Mouse (Mus musculus) MEL (cell line): ENCODE data around the gene Bicd2. TPM values are rescaled to one million over a fixed set of nuclear protein-coding genes. Genes with fewer than 3 reads are reported as not detected.

Experiments used
- DNase-seq: peaks from one replicate; pipeline ENCODE4 v3.0.0; 2011; ENCODE audit warnings: low read depth, low spot score
- H3K27ac ChIP-seq: 2 replicates; pipeline ENCODE4 v1.5.1; 2012; ENCODE audit warnings: low read depth, mild to moderate bottlenecking, control low read depth, low read length, moderate library complexity; ENCODE audit not compliant: control insufficient read depth
- H3K27me3 ChIP-seq, 2 experiments: fragments of 150-350 bp in 1 of 2; sonication (generic) in 1 of 2; 2 replicates each; pipeline ENCODE4 v1.6.1; 2012; ENCODE audit warnings: low read length in 2 of 2, mild to moderate bottlenecking in 2 of 2, improper control_type of control experiment in 1 of 2, moderate library complexity in 1 of 2; ENCODE audit not compliant: insufficient read depth in 2 of 2, control insufficient read depth in 1 of 2
- H3K36me3 ChIP-seq, 2 experiments: 2 replicates each; pipeline ENCODE4 v1.6.1; 2012 to 2014; ENCODE audit warnings: low read length in 2 of 2, improper control_type of control experiment in 1 of 2, inconsistent platforms in 1 of 2, mild to moderate bottlenecking in 1 of 2; ENCODE audit not compliant: insufficient read depth in 2 of 2, control insufficient read depth in 1 of 2
- H3K4me1 ChIP-seq, 2 experiments: fragments of 150-350 bp in 1 of 2; sonication (generic) in 1 of 2; 2 replicates each; pipeline ENCODE4 v1.6.1; 2012; ENCODE audit warnings: low read length in 2 of 2, improper control_type of control experiment in 1 of 2, mild to moderate bottlenecking in 1 of 2; ENCODE audit not compliant: insufficient read depth in 2 of 2, control insufficient read depth in 1 of 2
- H3K4me3 ChIP-seq, 2 experiments: fragments of 150-350 bp in 1 of 2; sonication (generic) in 1 of 2; 2 replicates each; pipeline ENCODE4 v1.5.1; 2012; ENCODE audit warnings: low read depth in 2 of 2, low read length in 2 of 2, mild to moderate bottlenecking in 2 of 2, moderate library complexity in 2 of 2, control low read depth in 1 of 2, improper control_type of control experiment in 1 of 2; ENCODE audit not compliant: control insufficient read depth in 1 of 2, insufficient read depth in 1 of 2
- H3K79me2 ChIP-seq: 2 replicates; pipeline ENCODE4 v1.6.1; 2012; ENCODE audit warnings: mild to moderate bottlenecking, low read length, moderate library complexity; ENCODE audit not compliant: control insufficient read depth, poor library complexity, insufficient read depth
- H3K9ac ChIP-seq: 2 replicates; pipeline ENCODE4 v1.6.1; 2012; ENCODE audit warnings: low read depth, mild to moderate bottlenecking, control low read depth, low read length, moderate library complexity; ENCODE audit not compliant: control insufficient read depth, poor library complexity, severe bottlenecking
- H3K9me3 ChIP-seq: fragments of 150-350 bp; sonication (generic); replicated peaks from 2 replicates; pipeline ENCODE4 v1.6.1; 2012; ENCODE audit warnings: mild to moderate bottlenecking, low read length, improper control_type of control experiment, moderate library complexity; ENCODE audit not compliant: insufficient read depth
- BHLHE40 ChIP-seq: IDR thresholded peaks from 2 replicates; pipeline ENCODE4 v1.6.1; 2012; ENCODE audit warnings: low read depth, mild to moderate bottlenecking, inconsistent platforms, low read length, improper control_type of control experiment, borderline replicate concordance
- CHD1 ChIP-seq: IDR thresholded peaks from 2 replicates; pipeline ENCODE4 v1.6.1; 2012; ENCODE audit warnings: low read depth, mild to moderate bottlenecking, inconsistent platforms, low read length, improper control_type of control experiment
- CTCF ChIP-seq, 3 experiments: IDR thresholded peaks in 2 of 3; conservative IDR thresholded peaks in 1 of 3; 2 replicates each; pipeline ENCODE4 v1.5.1; 2011 to 2012; ENCODE audit warnings: low read length in 3 of 3, low read depth in 2 of 3, mild to moderate bottlenecking in 2 of 3, improper control_type of control experiment in 1 of 3, inconsistent platforms in 1 of 3, mixed read lengths in 1 of 3, moderate library complexity in 1 of 3; ENCODE audit not compliant: control insufficient read depth in 1 of 3, insufficient read depth in 1 of 3, poor library complexity in 1 of 3, severe bottlenecking in 1 of 3
- E2F4 ChIP-seq: IDR thresholded peaks from 2 replicates; pipeline ENCODE4 v1.6.1; 2011; ENCODE audit warnings: low read depth, low read length, improper control_type of control experiment, borderline replicate concordance
- ELF1 ChIP-seq: IDR thresholded peaks from 2 replicates; pipeline ENCODE4 v1.6.1; 2014; ENCODE audit warnings: low read depth, mild to moderate bottlenecking, inconsistent platforms, low read length, improper control_type of control experiment, moderate library complexity
- EP300 ChIP-seq, 2 experiments: IDR thresholded peaks; 2 replicates each; pipeline ENCODE4 v1.6.1; 2011; ENCODE audit warnings: improper control_type of control experiment in 2 of 2, low read length in 2 of 2, low read depth in 1 of 2, mild to moderate bottlenecking in 1 of 2
- ETS1 ChIP-seq: IDR thresholded peaks from 2 replicates; pipeline ENCODE4 v1.6.1; 2012; ENCODE audit warnings: low read depth, mild to moderate bottlenecking, inconsistent platforms, low read length, improper control_type of control experiment, moderate library complexity
- GABPA ChIP-seq: IDR thresholded peaks from 2 replicates; pipeline ENCODE4 v1.6.1; 2012; ENCODE audit warnings: low read depth, mild to moderate bottlenecking, inconsistent platforms, low read length, improper control_type of control experiment, moderate library complexity
- GATA1 ChIP-seq: IDR thresholded peaks from 2 replicates; pipeline ENCODE4 v1.6.1; 2011; ENCODE audit warnings: low read depth, low read length, improper control_type of control experiment
- HCFC1 ChIP-seq: IDR thresholded peaks from 2 replicates; pipeline ENCODE4 v1.6.1; 2012; ENCODE audit warnings: low read depth, mild to moderate bottlenecking, inconsistent platforms, low read length, improper control_type of control experiment, moderate library complexity
- MAX ChIP-seq: IDR thresholded peaks from 2 replicates; pipeline ENCODE4 v1.6.1; 2011; ENCODE audit warnings: low read length, improper control_type of control experiment
- MEF2A ChIP-seq: IDR thresholded peaks from 2 replicates; pipeline ENCODE4 v1.6.1; 2014; ENCODE audit warnings: low read depth, mild to moderate bottlenecking, inconsistent platforms, low read length, improper control_type of control experiment; ENCODE audit not compliant: poor library complexity, insufficient replicate concordance, severe bottlenecking; ENCODE audit errors: extremely low read depth
- MXI1 ChIP-seq: IDR thresholded peaks from 2 replicates; pipeline ENCODE4 v1.6.1; 2011; ENCODE audit warnings: mild to moderate bottlenecking, low read depth, low read length, improper control_type of control experiment
- MYB ChIP-seq: IDR thresholded peaks from 2 replicates; pipeline ENCODE4 v1.6.1; 2011; ENCODE audit warnings: mild to moderate bottlenecking, low read depth, low read length, improper control_type of control experiment
- MYC ChIP-seq: IDR thresholded peaks from 2 replicates; pipeline ENCODE4 v1.6.1; 2011; ENCODE audit warnings: low read depth, mild to moderate bottlenecking, low read length, improper control_type of control experiment, moderate library complexity
- NELFE ChIP-seq: IDR thresholded peaks from 2 replicates; pipeline ENCODE4 v1.6.1; 2011; ENCODE audit warnings: low read depth, low read length, improper control_type of control experiment
- NRF1 ChIP-seq: IDR thresholded peaks from 2 replicates; pipeline ENCODE4 v1.6.1; 2014; ENCODE audit warnings: low read depth, mild to moderate bottlenecking, inconsistent platforms, low read length, improper control_type of control experiment, moderate library complexity; ENCODE audit not compliant: poor library complexity, insufficient read depth, severe bottlenecking
- POLR2A ChIP-seq, 2 experiments: IDR thresholded peaks; 2 replicates each; pipeline ENCODE4 v1.6.1; 2011 to 2012; ENCODE audit warnings: low read length in 2 of 2, mild to moderate bottlenecking in 2 of 2, control low read depth in 1 of 2, improper control_type of control experiment in 1 of 2, low read depth in 1 of 2, moderate library complexity in 1 of 2; ENCODE audit not compliant: control insufficient read depth in 1 of 2, insufficient read depth in 1 of 2, poor library complexity in 1 of 2
- POLR2AphosphoS2 ChIP-seq: IDR thresholded peaks from 2 replicates; pipeline ENCODE4 v1.6.1; 2011; ENCODE audit warnings: low read length, improper control_type of control experiment
- POLR2AphosphoS5 ChIP-seq: IDR thresholded peaks from 2 replicates; pipeline ENCODE4 v1.6.1; 2012; ENCODE audit warnings: low read depth, borderline replicate concordance, mild to moderate bottlenecking, inconsistent platforms, low read length, moderate library complexity, mixed read lengths
- RAD21 ChIP-seq: IDR thresholded peaks from 2 replicates; pipeline ENCODE4 v1.6.1; 2011; ENCODE audit warnings: mild to moderate bottlenecking, low read depth, low read length, improper control_type of control experiment
- RCOR1 ChIP-seq: IDR thresholded peaks from 2 replicates; pipeline ENCODE4 v1.6.1; 2012; ENCODE audit warnings: low read depth, mild to moderate bottlenecking, inconsistent platforms, low read length, improper control_type of control experiment
- SMC3 ChIP-seq: IDR thresholded peaks from 2 replicates; pipeline ENCODE4 v1.6.1; 2011; ENCODE audit warnings: low read depth, low read length, improper control_type of control experiment
- TBP ChIP-seq: IDR thresholded peaks from 2 replicates; pipeline ENCODE4 v1.8.0; 2011; ENCODE audit warnings: low read depth, low read length, improper control_type of control experiment
- UBTF ChIP-seq: IDR thresholded peaks from 2 replicates; pipeline ENCODE4 v1.6.1; 2012; ENCODE audit warnings: low read depth, mild to moderate bottlenecking, inconsistent platforms, low read length, improper control_type of control experiment, moderate library complexity, borderline replicate concordance; ENCODE audit not compliant: insufficient read depth
- USF1 ChIP-seq: IDR thresholded peaks from 2 replicates; pipeline ENCODE4 v1.6.1; 2014; ENCODE audit warnings: low read depth, mild to moderate bottlenecking, inconsistent platforms, low read length, improper control_type of control experiment, moderate library complexity
- ZKSCAN1 ChIP-seq: IDR thresholded peaks from 2 replicates; pipeline ENCODE4 v1.6.1; 2012; ENCODE audit warnings: low read depth, mild to moderate bottlenecking, inconsistent platforms, low read length, improper control_type of control experiment, moderate library complexity
- polyA plus RNA-seq, 2 experiments: library from polyadenylated mRNA; stranded (reverse) in 1 of 2; unstranded in 1 of 2; fragments of >175 nt in 1 of 2; fragments of >200 nt in 1 of 2; gene quantifications; 2 replicates each; pipeline versions ENCODE4 v1.2.1 to v1.2.4; 2012; ENCODE audit warnings: low replicate concordance in 2 of 2, low read depth in 1 of 2; ENCODE audit not compliant: insufficient read length in 2 of 2, insufficient read depth in 1 of 2, missing spikeins in 1 of 2
- total RNA-seq: library from RNA; depleted of rRNA; stranded (reverse); fragments of 300-350 nt; gene quantifications from 2 replicates; pipeline ENCODE4 v1.2.3, GENCODE M21; 2012

Gene Bicd2
- total and polyA plus RNA-seq, 3 experiments = 21.8 to 22.6 TPM; not detected in 1

GRCm38 (mm10) chr13:49320040-49320439 is 21.3 kb upstream of the Bicd2 start, which contains the start of gene Fgd3:
Gene Fgd3, minus strand, starts transcription at chr13:49320311.
- H3K9me3 ChIP-seq = no peaks in the 10 kb centered on the region
- TF ChIP-seq EP300 (IDR thresholded peaks at IDR 0.05; ENCODE audit: low read depth in 1 of 2, low read length in 2 of 2) = no peak
- TF ChIP-seq E2F4 = no peak
- TF ChIP-seq GATA1 = no peak
- TF ChIP-seq HCFC1 = no peak
- TF ChIP-seq MAX = no peak
- TF ChIP-seq GABPA = no peak
- no peak for TF ChIP-seq ELF1
- no peak for TF ChIP-seq RAD21
- TF ChIP-seq USF1 = no peak
- no peak for TF ChIP-seq CHD1
- no peak for TF ChIP-seq MXI1
- TF ChIP-seq ETS1 = no peak
- no peak for TF ChIP-seq RCOR1
- TF ChIP-seq POLR2A (IDR thresholded peaks at IDR 0.05; ENCODE audit: control insufficient read depth in 1 of 2, insufficient read depth in 1 of 2, low read depth in 1 of 2, low read length in 2 of 2, poor library complexity in 1 of 2) = no peak
- no peak for TF ChIP-seq NRF1
- TF ChIP-seq TBP = no peak
- TF ChIP-seq MEF2A = no peak
- TF ChIP-seq, all 39 proteins: peak for 0
- no peak within 1 kb of the TSS for H3K4me3 ChIP-seq
- H3K27me3 ChIP-seq = peaks cover 4 to 9% of the 10 kb centered on the region in 2 experiments
- no peaks in the 10 kb centered on the region for H3K4me1 ChIP-seq
- H3K9ac ChIP-seq = no peak within 1 kb of the TSS
- no peak within 1 kb of the TSS for H3K27ac ChIP-seq
- H3K79me2 ChIP-seq = no peaks in the 10 kb centered on the region
- H3K36me3 ChIP-seq = no peaks in the 10 kb centered on the region
- no peak for DNase-seq

- no peak for DNase-seq
- Histone ChIP-seq H3K9me3 (no peaks in the 10 kb centered on the region), H3K4me1 (no peaks in the 10 kb centered on the region), H3K27ac (no peak overlapping the region), H3K4me3 (no peak overlapping the region), H3K27me3 (peaks cover 4 to 9% of the 10 kb centered on the region in 2 experiments)
- TF ChIP-seq MXI1 = no peak
- TF ChIP-seq POLR2AphosphoS5 = no peak
- no peak for TF ChIP-seq GATA1
- TF ChIP-seq MEF2A = no peak
- TF ChIP-seq ETS1 = no peak
- TF ChIP-seq MYB = no peak
- no peak for TF ChIP-seq HCFC1
- TF ChIP-seq ZKSCAN1 = no peak
- no peak for TF ChIP-seq CTCF (IDR thresholded peaks at IDR 0.05 in 2 of 3, conservative IDR thresholded peaks at IDR 0.05 in 1 of 3; ENCODE audit: control insufficient read depth in 1 of 3, insufficient read depth in 1 of 3, low read depth in 2 of 3, low read length in 3 of 3, poor library complexity in 1 of 3, severe bottlenecking in 1 of 3)
- no peak for TF ChIP-seq MYC
- no peak for TF ChIP-seq POLR2AphosphoS2
- TF ChIP-seq POLR2A (IDR thresholded peaks at IDR 0.05; ENCODE audit: control insufficient read depth in 1 of 2, insufficient read depth in 1 of 2, low read depth in 1 of 2, low read length in 2 of 2, poor library complexity in 1 of 2) = no peak
- no peak for TF ChIP-seq CHD1
- TF ChIP-seq BHLHE40 = no peak
- TF ChIP-seq SMC3 = no peak
- no peak for TF ChIP-seq UBTF
- no peak for TF ChIP-seq NRF1
- no peak for TF ChIP-seq NELFE
- TF ChIP-seq, all 39 proteins: peak for 0
- Histone ChIP-seq H3K9ac (no peak overlapping the region), H3K36me3 (no peaks in the 10 kb centered on the region), H3K79me2 (no peaks in the 10 kb centered on the region)
Observed at GRCm38 (mm10) chr13:49320514-49320913, 20.9 kb upstream of the Bicd2 start.
